Mouse (Mus musculus): ENCODE data around the gene Ttll13. TPM values are rescaled to one million over a fixed set of nuclear protein-coding genes. Genes with fewer than 3 reads are reported as not detected.

The Ttll13 gene
- polyA plus RNA-seq, 1 experiment from 2014 or later = 0.90 TPM

- Histone ChIP-seq H3K9ac (peak within 1 kb of the TSS; percentile 87), H3K4me2 (peak within 1 kb of the TSS; percentile 72), H3K27ac (peak within 1 kb of the TSS; percentile 88), H3K27me3 (no peaks in the 10 kb centered on the region), H3K9me3 (no peaks in the 10 kb centered on the region), H3K4me3 (peak within 1 kb of the TSS; percentile 88), H3K4me1 (peaks cover 23% of the 10 kb centered on the region), H3K36me3 (peaks cover 17% of the 10 kb centered on the region)
- under 1% methylated on average over 52 of the region's 52 CpGs for WGBS
- ATAC-seq (ENCODE audit: insufficient number of reproducible peaks, insufficient read depth, low FRiP score, low TSS enrichment, low read depth) = peak; percentile 99
Observed at GRCm38 (mm10) chr7:80294062-80294763, 48.0 kb downstream of the Ttll13 start, which contains the start of gene Prc1. TSS of gene Prc1 (plus strand) at chr7:80294450.

DNA sequence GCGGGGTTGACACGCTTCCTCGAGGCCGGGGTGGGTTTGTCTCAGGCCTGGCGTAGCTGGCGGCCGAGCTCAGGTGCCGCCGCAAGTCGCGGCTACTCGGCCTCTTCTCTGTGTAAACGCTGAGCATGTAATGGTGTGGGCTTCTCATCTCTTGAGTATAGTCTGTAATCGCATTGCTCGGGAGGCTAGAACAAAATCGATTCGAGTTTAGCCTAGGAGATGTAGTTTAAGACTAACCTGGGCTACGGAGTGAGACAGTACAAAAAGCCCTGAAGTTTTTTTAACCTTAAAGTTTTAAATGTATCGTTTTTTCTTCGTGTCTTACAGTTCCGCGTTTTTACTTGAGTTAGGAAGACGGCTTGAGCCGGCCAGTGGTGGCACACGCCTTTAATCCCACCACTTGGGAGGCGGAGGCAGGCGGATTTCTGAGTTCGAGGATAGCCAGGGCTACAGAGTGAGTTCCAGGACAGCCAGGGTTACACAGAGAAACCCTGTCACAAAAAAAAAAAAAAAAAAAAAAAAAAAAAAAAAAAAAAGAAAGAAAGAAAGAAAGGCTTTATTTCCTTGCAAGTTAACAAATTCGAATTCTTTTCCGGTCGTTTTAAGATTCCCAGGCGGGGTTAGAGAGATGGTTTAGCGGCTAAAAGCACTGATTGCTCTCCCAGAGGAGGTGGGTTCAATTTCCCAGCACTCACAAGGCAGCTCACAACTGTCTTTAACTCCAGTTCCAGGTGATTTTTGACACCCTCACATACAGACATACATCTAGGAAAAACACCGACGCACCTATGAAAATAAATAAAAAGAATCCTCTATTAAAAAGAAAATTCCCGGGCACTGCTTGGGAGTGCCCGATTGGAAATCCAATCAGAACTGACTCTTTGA is 48.8 kb downstream of the Ttll13 start:
- no peaks in the 10 kb centered on the region for H3K9me3 ChIP-seq
- peak overlapping the region; percentile 87 for H3K9ac ChIP-seq
- peaks cover 18% of the 10 kb centered on the region for H3K36me3 ChIP-seq
- H3K27me3 ChIP-seq = no peaks in the 10 kb centered on the region
- peak; percentile 56 for ATAC-seq (ENCODE audit: insufficient number of reproducible peaks, insufficient read depth, low FRiP score, low TSS enrichment, low read depth)
- 9% methylated on average over 37 of the region's 37 CpGs for WGBS
- peak overlapping the region; percentile 72 for H3K4me2 ChIP-seq
- H3K4me1 ChIP-seq = peaks cover 23% of the 10 kb centered on the region
- peak overlapping the region; percentile 88 for H3K27ac ChIP-seq
- peak overlapping the region; percentile 88 for H3K4me3 ChIP-seq

DNA sequence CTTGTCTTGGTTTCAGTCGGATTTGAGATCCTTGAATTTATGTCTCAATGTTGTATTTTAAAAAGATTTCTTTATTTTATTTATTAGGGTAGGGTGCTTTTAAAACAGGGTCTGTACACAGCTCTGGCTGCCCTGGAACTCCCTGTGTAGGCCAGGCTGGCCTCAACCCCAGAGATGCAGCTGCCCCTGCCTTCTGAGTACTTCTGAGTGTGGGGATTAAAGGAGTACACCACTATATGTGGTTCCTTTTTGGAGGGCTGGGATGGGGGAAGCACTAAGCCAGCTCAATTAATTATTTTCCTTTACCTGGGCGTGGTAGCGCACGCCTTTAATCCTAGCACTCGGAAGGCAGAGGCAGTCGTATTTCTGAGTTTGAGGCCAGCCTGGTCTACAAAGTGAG is 50.3 kb downstream of the Ttll13 start:
- H3K4me3 ChIP-seq = no peak overlapping the region
- peak overlapping the region; percentile 72 for H3K4me2 ChIP-seq
- H3K27me3 ChIP-seq = no peaks in the 10 kb centered on the region
- no peak for ATAC-seq (ENCODE audit: insufficient number of reproducible peaks, insufficient read depth, low FRiP score, low TSS enrichment, low read depth)
- 0 out of 2 replicates have a peak overlapping the region, but pooled peaks have one; percentile 11 for H3K9ac ChIP-seq
- peaks cover 23% of the 10 kb centered on the region for H3K36me3 ChIP-seq
- WGBS = 91% methylated on average over 6 of the region's 6 CpGs
- no peak overlapping the region for H3K27ac ChIP-seq
- peaks cover 23% of the 10 kb centered on the region for H3K4me1 ChIP-seq
- H3K9me3 ChIP-seq = no peaks in the 10 kb centered on the region

DNA sequence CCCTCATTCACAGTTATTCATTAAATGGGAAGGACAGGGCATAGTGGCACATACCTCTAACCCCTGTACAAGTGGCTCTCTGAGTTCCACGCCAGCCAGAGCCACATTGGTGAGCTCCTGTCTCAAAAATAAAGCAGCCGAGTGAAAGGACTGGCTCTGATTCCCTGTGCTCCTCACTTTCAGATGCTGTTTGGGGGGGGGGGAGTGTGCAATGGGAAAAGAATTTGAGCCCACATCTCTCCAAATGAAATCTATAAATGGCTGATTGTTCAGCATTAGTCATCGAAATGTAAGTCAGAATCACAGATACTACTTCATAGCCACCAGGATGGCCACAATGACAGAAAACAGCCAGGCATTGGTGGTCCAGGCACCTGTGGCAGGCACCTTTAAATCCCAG is 50.9 kb downstream of the Ttll13 start:
- H3K27me3 ChIP-seq = no peaks in the 10 kb centered on the region
- H3K36me3 ChIP-seq = peaks cover 29% of the 10 kb centered on the region
- 84% methylated on average over 3 of the region's 3 CpGs for WGBS
- no peak overlapping the region for H3K4me2 ChIP-seq
- no peak overlapping the region for H3K27ac ChIP-seq
- peaks cover 23% of the 10 kb centered on the region for H3K4me1 ChIP-seq
- 0 out of 2 replicates have a peak overlapping the region, but pooled peaks have one; percentile 27 for H3K9ac ChIP-seq
- H3K9me3 ChIP-seq = no peaks in the 10 kb centered on the region
- H3K4me3 ChIP-seq = no peak overlapping the region
- ATAC-seq (ENCODE audit: insufficient number of reproducible peaks, insufficient read depth, low FRiP score, low TSS enrichment, low read depth) = no peak

GRCm38 (mm10) chr7:80298754-80299153 is 52.6 kb downstream of the Ttll13 start:
- Histone ChIP-seq H3K4me1 (peaks cover 23% of the 10 kb centered on the region), H3K4me2 (no peak overlapping the region), H3K27me3 (no peaks in the 10 kb centered on the region), H3K9ac (no peak overlapping the region), H3K27ac (no peak overlapping the region), H3K4me3 (no peak overlapping the region), H3K36me3 (peaks cover 41% of the 10 kb centered on the region), H3K9me3 (no peaks in the 10 kb centered on the region)
- no peak for ATAC-seq (ENCODE audit: insufficient number of reproducible peaks, insufficient read depth, low FRiP score, low TSS enrichment, low read depth)
- WGBS = 92% methylated on average over 4 of the region's 4 CpGs

DNA sequence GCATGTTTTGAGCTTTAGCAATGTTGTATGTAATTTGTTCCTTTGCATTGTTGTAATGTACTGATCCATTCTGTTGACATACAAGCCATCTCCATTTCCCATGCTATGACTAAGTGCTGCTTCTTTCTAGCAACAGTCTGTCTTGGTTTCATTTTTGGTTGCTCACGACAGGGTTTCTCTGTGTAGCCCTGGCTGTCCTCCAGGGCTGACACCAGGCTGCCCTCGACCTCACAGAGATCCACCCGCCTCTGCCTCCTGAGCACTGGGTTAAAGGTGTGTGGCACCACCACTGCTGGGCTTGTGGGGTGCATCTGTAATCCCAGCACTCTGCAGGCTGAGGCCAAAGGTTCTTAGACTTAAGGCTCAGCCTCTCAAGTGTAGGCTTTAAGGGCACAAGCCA is 53.4 kb downstream of the Ttll13 start:
- H3K9ac ChIP-seq = no peak overlapping the region
- 86% methylated on average over 3 of the region's 3 CpGs for WGBS
- H3K4me3 ChIP-seq = no peak overlapping the region
- H3K27ac ChIP-seq = no peak overlapping the region
- ATAC-seq (ENCODE audit: insufficient number of reproducible peaks, insufficient read depth, low FRiP score, low TSS enrichment, low read depth) = no peak
- no peaks in the 10 kb centered on the region for H3K9me3 ChIP-seq
- no peaks in the 10 kb centered on the region for H3K27me3 ChIP-seq
- H3K4me1 ChIP-seq = peaks cover 23% of the 10 kb centered on the region
- H3K36me3 ChIP-seq = peaks cover 50% of the 10 kb centered on the region
- H3K4me2 ChIP-seq = no peak overlapping the region

GRCm38 (mm10) chr7:80301522-80301921 is 55.3 kb downstream of the Ttll13 start:
- no peak overlapping the region for H3K4me2 ChIP-seq
- peaks cover 15% of the 10 kb centered on the region for H3K4me1 ChIP-seq
- no peak for ATAC-seq (ENCODE audit: insufficient number of reproducible peaks, insufficient read depth, low FRiP score, low TSS enrichment, low read depth)
- no peak overlapping the region for H3K9ac ChIP-seq
- peaks cover 68% of the 10 kb centered on the region for H3K36me3 ChIP-seq
- no peaks in the 10 kb centered on the region for H3K9me3 ChIP-seq
- H3K27me3 ChIP-seq = no peaks in the 10 kb centered on the region
- H3K27ac ChIP-seq = no peak overlapping the region
- no peak overlapping the region for H3K4me3 ChIP-seq
- 89% methylated on average over 2 of the region's 2 CpGs for WGBS

DNA sequence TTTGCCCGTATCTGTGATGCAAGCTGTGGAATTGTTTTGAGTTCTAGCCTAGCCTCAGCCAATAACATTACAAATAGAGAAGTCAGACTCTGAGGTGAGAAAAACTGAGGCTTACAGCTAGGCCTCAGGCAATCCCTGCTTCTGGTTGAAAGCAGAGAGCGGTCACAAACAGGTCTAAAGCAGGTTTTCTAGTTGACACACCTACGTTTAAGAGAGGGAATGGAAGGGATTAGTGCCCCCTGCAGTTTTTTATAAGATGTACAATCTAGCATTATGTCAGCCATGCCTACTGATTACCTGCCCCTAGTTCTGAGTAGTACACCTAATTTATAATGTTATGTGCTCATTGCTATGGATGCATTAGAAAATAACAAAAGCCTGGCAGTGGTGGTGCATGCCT is 61.6 kb downstream of the Ttll13 start:
- no peak overlapping the region for H3K4me2 ChIP-seq
- no peaks in the 10 kb centered on the region for H3K27me3 ChIP-seq
- H3K4me1 ChIP-seq = no peaks in the 10 kb centered on the region
- no peak overlapping the region for H3K27ac ChIP-seq
- no peak overlapping the region for H3K9ac ChIP-seq
- WGBS = 72% methylated on average over 3 of the region's 3 CpGs
- H3K36me3 ChIP-seq = peaks cover 94% of the 10 kb centered on the region
- no peak overlapping the region for H3K4me3 ChIP-seq
- no peak for ATAC-seq (ENCODE audit: insufficient number of reproducible peaks, insufficient read depth, low FRiP score, low TSS enrichment, low read depth)
- H3K9me3 ChIP-seq = no peaks in the 10 kb centered on the region

Other genes with a start within 250 kb of the Ttll13 start
- 20.1 and 21.9 TPM in 2 replicates for gene Zfp710, start 221.6 kb upstream of the Ttll13 start, polyA plus RNA-seq (2015; fragmentation: Nextera tagmentation; extraction: Ambion mirVana)
- 514 and 560 TPM in 2 replicates for gene Idh2, start 131.0 kb upstream of the Ttll13 start, polyA plus RNA-seq (2015; fragmentation: Nextera tagmentation; extraction: Ambion mirVana)
- gene Sema4b, start 59.5 kb upstream of the Ttll13 start, polyA plus RNA-seq (2015; fragmentation: Nextera tagmentation; extraction: Ambion mirVana) = 18.6 and 19.8 TPM in 2 replicates
- 69.9 and 71.1 TPM in 2 replicates for gene Cib1, start 13.6 kb upstream of the Ttll13 start, polyA plus RNA-seq (2015; fragmentation: Nextera tagmentation; extraction: Ambion mirVana)
- gene Gdpgp1, start 13.5 kb upstream of the Ttll13 start, polyA plus RNA-seq (2015; fragmentation: Nextera tagmentation; extraction: Ambion mirVana) = 3.8 TPM in 2 replicates
- 52.2 and 52.5 TPM in 2 replicates for gene Ngrn, start 14.8 kb downstream of the Ttll13 start, polyA plus RNA-seq (2015; fragmentation: Nextera tagmentation; extraction: Ambion mirVana)
- 13.8 and 16.2 TPM in 2 replicates for gene Vps33b, start 23.3 kb downstream of the Ttll13 start, polyA plus RNA-seq (2015; fragmentation: Nextera tagmentation; extraction: Ambion mirVana)
- 121 and 130 TPM in 2 replicates for gene Prc1, start 48.1 kb downstream of the Ttll13 start, polyA plus RNA-seq (2015; fragmentation: Nextera tagmentation; extraction: Ambion mirVana)
- 15.6 and 17.2 TPM in 2 replicates for gene Rccd1, start 78.1 kb downstream of the Ttll13 start, polyA plus RNA-seq (2015; fragmentation: Nextera tagmentation; extraction: Ambion mirVana)
- 49.0 and 53.1 TPM in 2 replicates for gene Unc45a, start 94.6 kb downstream of the Ttll13 start, polyA plus RNA-seq (2015; fragmentation: Nextera tagmentation; extraction: Ambion mirVana)
- 21.6 and 29.0 TPM in 2 replicates for gene Hddc3, start 96.7 kb downstream of the Ttll13 start, polyA plus RNA-seq (2015; fragmentation: Nextera tagmentation; extraction: Ambion mirVana)
- 25.3 and 28.7 TPM in 2 replicates for gene Man2a2, start 125.0 kb downstream of the Ttll13 start, polyA plus RNA-seq (2015; fragmentation: Nextera tagmentation; extraction: Ambion mirVana)
- 12.8 and 13.8 TPM in 2 replicates for gene Fes, start 141.6 kb downstream of the Ttll13 start, polyA plus RNA-seq (2015; fragmentation: Nextera tagmentation; extraction: Ambion mirVana)
- 10.9 and 11.0 TPM in 2 replicates for gene Furin, start 159.1 kb downstream of the Ttll13 start, polyA plus RNA-seq (2015; fragmentation: Nextera tagmentation; extraction: Ambion mirVana)